Mouse (Mus musculus) hindbrain, embryonic 11.5 days (tissue): ENCODE data around the gene Prdm12. TPM values are rescaled to one million over a fixed set of nuclear protein-coding genes. Genes with fewer than 3 reads are reported as not detected.

ENCODE experiments used
- polyA plus RNA-seq: library from polyadenylated mRNA; unstranded; fragments of >200 nt; fragmentation: Nextera tagmentation; extraction: Ambion mirVana; gene quantifications from 2 replicates; pipeline ENCODE4 v1.2.1, GENCODE M21; 2014

Prdm12 gene
- polyA plus RNA-seq, 1 experiment from 2014 or later, result 4.0 TPM

Other genes with a start within 250 kb of the Prdm12 start
- 10.3 and 11.0 TPM in 2 replicates for gene Ass1, start 169.8 kb upstream of the Prdm12 start, polyA plus RNA-seq
- 82.7 and 86.9 TPM in 2 replicates for gene Fubp3, start 67.4 kb upstream of the Prdm12 start, polyA plus RNA-seq
- 50.8 and 56.6 TPM in 2 replicates for gene Exosc2, start 30.7 kb downstream of the Prdm12 start, polyA plus RNA-seq
- gene Abl1, start 48.3 kb downstream of the Prdm12 start, polyA plus RNA-seq, result 28.6 and 30.2 TPM in 2 replicates
- gene Qrfp, start 170.5 kb downstream of the Prdm12 start, polyA plus RNA-seq, result 0.08 and 0.28 TPM in 2 replicates
- gene Fibcd1, start 206.0 kb downstream of the Prdm12 start, polyA plus RNA-seq, result 0.74 and 0.91 TPM in 2 replicates
- gene Lamc3, start 247.3 kb downstream of the Prdm12 start, polyA plus RNA-seq, result 4.8 and 5.0 TPM in 2 replicates